Mouse (Mus musculus): ENCODE measurements around the gene Slc2a4. TPM values are rescaled to one million over a fixed set of nuclear protein-coding genes. Genes with fewer than 3 reads are reported as not detected.

Gene Slc2a4
- polyA plus RNA-seq, 1 experiment, result 78.6 TPM

DNA sequence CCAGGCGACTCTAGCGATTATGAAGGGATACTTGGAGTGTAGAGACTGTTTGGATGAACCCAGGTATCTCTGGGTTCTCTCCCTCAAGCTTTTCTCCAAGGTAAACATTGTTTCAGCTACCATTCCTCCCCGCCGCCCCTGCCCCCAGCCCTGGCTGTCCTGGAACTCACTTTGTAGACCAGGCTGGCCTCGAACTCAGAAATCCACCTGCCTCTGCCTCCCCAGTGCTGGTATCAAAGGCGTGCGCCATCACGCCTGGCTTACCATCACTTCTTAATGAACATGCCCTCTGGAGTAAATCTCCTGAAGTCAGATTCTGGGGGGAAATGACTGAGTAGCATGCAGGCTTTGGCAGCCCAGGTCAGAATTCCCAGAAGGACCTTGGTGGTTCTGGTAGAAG is 34.2 kb upstream of the Slc2a4 start, which contains the start of gene Elp5:
Gene Elp5, minus strand, starts transcription at position 293 of the 400 bp plus-strand sequence.
- WGBS, result 41% methylated on average over 8 of the region's 8 CpGs
- H3K27me3 ChIP-seq (replicated peaks; ENCODE audit: control insufficient read depth, insufficient read depth, low read length), result no peaks in the 10 kb centered on the region
- H3K36me3 ChIP-seq (ENCODE audit: control insufficient read depth, insufficient read depth, low read length), result peaks cover 3% of the 10 kb centered on the region
- peaks cover 9% of the 10 kb centered on the region; the same call in 1 of the 2 replicates for H3K4me1 ChIP-seq (ENCODE audit: control insufficient read depth, insufficient read depth, low read length)
- peak within 1 kb of the TSS; percentile 80 for H3K4me3 ChIP-seq (ENCODE audit: insufficient read depth, low read depth, low read length)
- DNase-seq, result no peak
- H3K27ac ChIP-seq (ENCODE audit: insufficient read depth, low read depth, low read length), result 0 out of 2 replicates have a peak within 1 kb of the TSS, but pooled peaks have one; percentile 7
- TF ChIP-seq CTCF (conservative IDR thresholded peaks at IDR 0.05; ENCODE audit: insufficient read depth, insufficient read length, low read depth, low read length) (no peak), POLR2A (IDR thresholded peaks at IDR 0.05; ENCODE audit: low read depth, low read length) (no peak)

DNA sequence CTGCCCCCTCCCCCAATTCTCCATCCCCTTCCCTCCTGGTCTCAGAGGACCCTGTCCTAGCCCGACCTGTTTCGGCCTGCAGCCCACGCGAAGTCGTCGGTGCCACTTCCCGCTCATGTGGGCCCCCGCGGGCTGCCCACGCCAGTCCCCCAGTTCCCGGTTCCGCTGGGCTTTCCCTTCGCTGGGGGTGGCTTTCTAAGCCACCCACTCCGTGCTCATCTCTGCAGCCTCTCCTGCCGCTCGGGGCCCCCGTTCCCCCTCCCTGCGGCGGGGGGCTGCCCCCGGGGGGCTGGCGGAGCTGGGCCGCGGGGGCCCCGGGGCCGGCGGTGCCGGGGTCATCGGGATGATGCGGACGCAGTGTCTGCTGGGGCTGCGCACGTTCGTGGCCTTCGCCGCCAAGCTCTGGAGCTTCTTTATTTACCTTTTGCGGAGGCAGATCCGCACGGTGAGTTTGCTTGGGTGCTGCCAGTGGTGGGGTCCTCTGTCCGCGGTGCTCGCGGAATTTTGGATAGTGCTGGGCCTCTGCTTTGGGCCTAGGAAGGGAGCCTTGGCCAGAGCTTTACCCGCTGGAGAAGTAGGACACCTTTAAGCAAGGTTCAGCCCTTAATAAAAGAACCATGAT is 33.3 kb upstream of the Slc2a4 start, which contains the start of gene Ctdnep1:
Gene Ctdnep1, plus strand, starts transcription at position 16 of the 622 bp plus-strand sequence.
- peaks cover 9% of the 10 kb centered on the region; the same call in 1 of the 2 replicates for H3K4me1 ChIP-seq (ENCODE audit: control insufficient read depth, insufficient read depth, low read length)

DNA sequence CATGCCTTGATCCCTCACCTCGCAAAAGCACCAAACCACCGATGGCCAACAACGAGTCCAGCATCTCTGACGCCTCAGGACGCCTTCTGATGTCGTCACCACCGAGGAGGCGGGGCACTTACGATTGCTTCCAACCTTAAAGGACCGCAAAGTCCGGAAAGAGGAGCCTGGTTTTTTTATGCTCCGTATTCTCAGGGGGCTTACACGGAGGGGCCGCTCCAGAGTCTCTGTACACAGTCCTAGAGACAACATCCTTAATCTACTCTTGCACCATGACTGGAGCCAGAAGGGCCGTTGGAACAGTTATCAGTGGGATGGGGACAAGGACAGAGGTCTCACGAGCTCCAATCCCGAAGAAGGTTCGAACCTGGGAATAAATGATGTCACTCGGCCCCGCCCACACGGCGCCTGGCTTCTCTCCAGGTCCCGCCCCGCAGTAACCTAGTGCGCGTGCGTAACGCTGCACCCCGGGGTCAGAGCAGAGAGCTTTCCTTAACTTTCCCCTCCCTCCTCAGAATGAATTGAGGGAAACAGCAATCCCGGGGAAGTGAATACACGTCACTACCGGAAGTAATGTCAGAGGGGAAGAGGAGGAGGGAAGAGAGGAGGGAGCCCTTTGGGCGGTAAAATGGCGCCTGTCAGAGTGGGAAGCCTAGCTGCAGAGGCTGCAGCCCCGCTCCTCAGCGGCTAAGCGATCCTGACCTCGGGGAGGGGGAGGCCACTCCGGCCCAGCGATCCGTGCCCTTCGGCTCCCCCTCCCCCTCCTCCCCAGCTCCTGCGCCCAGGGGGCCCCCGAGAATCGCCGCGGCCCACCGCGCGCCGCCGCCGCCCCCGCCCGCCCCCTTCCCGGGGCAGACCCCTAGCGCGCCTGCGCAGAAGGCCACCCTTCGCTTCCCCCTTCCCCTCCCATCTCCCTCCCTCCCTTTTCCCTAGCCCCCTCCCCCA is 32.5 kb upstream of the Slc2a4 start:
- DNase-seq, result peak; percentile 99
- peaks cover 9% of the 10 kb centered on the region; the same call in 1 of the 2 replicates for H3K4me1 ChIP-seq (ENCODE audit: control insufficient read depth, insufficient read depth, low read length)
- H3K4me3 ChIP-seq (ENCODE audit: insufficient read depth, low read depth, low read length), result peak overlapping the region; percentile 80
- H3K36me3 ChIP-seq (ENCODE audit: control insufficient read depth, insufficient read depth, low read length), result peaks cover 2% of the 10 kb centered on the region; the same call in 1 of the 2 replicates
- no peaks in the 10 kb centered on the region for H3K27me3 ChIP-seq (replicated peaks; ENCODE audit: control insufficient read depth, insufficient read depth, low read length)
- under 1% methylated on average over 34 of the region's 60 CpGs for WGBS
- TF ChIP-seq POLR2A (IDR thresholded peaks at IDR 0.05; ENCODE audit: low read depth, low read length), result peak; percentile 85
- TF ChIP-seq CTCF (conservative IDR thresholded peaks at IDR 0.05; ENCODE audit: insufficient read depth, insufficient read length, low read depth, low read length), result no peak
- H3K27ac ChIP-seq (ENCODE audit: insufficient read depth, low read depth, low read length), result peak overlapping the region; percentile 89

More for the DNA sequence above, 33.3 kb upstream of the Slc2a4 start, which contains the start of gene Ctdnep1:
- Histone ChIP-seq H3K27ac (ENCODE audit: insufficient read depth, low read depth, low read length) (peak within 1 kb of the TSS; percentile 89), H3K27me3 (replicated peaks; ENCODE audit: control insufficient read depth, insufficient read depth, low read length) (no peaks in the 10 kb centered on the region), H3K36me3 (ENCODE audit: control insufficient read depth, insufficient read depth, low read length) (peaks cover 2% of the 10 kb centered on the region), H3K4me3 (ENCODE audit: insufficient read depth, low read depth, low read length) (peak within 1 kb of the TSS; percentile 80)
- WGBS, result under 1% methylated on average over 42 of the region's 43 CpGs
- no peak for TF ChIP-seq POLR2A (IDR thresholded peaks at IDR 0.05; ENCODE audit: low read depth, low read length)
- no peak for TF ChIP-seq CTCF (conservative IDR thresholded peaks at IDR 0.05; ENCODE audit: insufficient read depth, insufficient read length, low read depth, low read length)
- no peak for DNase-seq

DNA sequence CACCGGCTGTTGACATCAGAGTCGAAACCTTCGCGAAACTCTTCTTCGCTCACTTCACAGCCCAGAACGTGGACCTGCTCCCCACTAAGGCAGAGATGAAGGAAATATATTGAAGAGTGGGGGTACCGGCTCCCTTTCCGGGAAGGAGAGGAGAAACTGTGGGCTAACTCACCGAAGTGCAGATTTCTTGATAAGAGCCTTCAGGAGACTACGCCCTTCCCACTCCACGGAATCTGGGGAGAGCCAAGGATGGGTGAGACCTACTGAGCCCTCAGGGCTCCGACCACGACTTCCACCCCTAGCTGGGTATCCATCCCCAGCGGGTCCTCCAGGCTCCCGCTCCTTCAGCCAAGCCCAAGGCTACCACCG is 31.8 kb upstream of the Slc2a4 start:
- H3K27ac ChIP-seq (ENCODE audit: insufficient read depth, low read depth, low read length), result peak overlapping the region; percentile 89; the same call in 1 of the 2 replicates
- H3K4me1 ChIP-seq (ENCODE audit: control insufficient read depth, insufficient read depth, low read length), result peaks cover 9% of the 10 kb centered on the region; the same call in 1 of the 2 replicates
- DNase-seq, result no peak
- H3K27me3 ChIP-seq (replicated peaks; ENCODE audit: control insufficient read depth, insufficient read depth, low read length), result no peaks in the 10 kb centered on the region
- peak overlapping the region; percentile 80 for H3K4me3 ChIP-seq (ENCODE audit: insufficient read depth, low read depth, low read length)
- WGBS, result 3% methylated on average over 16 of the region's 16 CpGs
- TF ChIP-seq CTCF (conservative IDR thresholded peaks at IDR 0.05; ENCODE audit: insufficient read depth, insufficient read length, low read depth, low read length), result no peak
- no peak for TF ChIP-seq POLR2A (IDR thresholded peaks at IDR 0.05; ENCODE audit: low read depth, low read length)
- H3K36me3 ChIP-seq (ENCODE audit: control insufficient read depth, insufficient read depth, low read length), result peaks cover 2% of the 10 kb centered on the region; the same call in 1 of the 2 replicates

DNA sequence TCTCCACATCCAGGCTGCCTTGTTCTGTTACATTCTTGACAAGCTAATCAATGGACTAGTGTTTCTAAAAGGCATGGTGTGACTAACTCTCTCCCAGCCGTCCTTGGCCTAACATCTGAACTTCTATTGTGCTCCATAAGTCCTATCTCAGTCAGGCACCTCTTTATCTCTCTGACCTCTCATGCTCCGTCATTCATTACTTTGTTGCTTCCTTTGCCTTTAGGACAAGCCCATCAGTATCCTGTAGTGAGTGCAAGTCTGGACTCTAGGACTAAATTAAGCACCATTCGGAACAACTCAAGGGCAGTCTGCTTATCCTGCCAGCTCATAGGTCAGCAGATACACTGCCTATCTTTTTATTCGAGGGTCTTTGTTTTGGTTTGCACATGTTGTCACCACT is 28.3 kb upstream of the Slc2a4 start:
- no peak overlapping the region for H3K27ac ChIP-seq (ENCODE audit: insufficient read depth, low read depth, low read length)
- no peaks in the 10 kb centered on the region for H3K4me1 ChIP-seq (ENCODE audit: control insufficient read depth, insufficient read depth, low read length)
- H3K36me3 ChIP-seq (ENCODE audit: control insufficient read depth, insufficient read depth, low read length), result no peaks in the 10 kb centered on the region; the same call in none of the 2 replicates
- no peaks in the 10 kb centered on the region for H3K27me3 ChIP-seq (replicated peaks; ENCODE audit: control insufficient read depth, insufficient read depth, low read length)
- no peak for DNase-seq
- no peak overlapping the region for H3K4me3 ChIP-seq (ENCODE audit: insufficient read depth, low read depth, low read length)
- WGBS, result 87% methylated on average over 4 of the region's 4 CpGs
- TF ChIP-seq POLR2A (IDR thresholded peaks at IDR 0.05; ENCODE audit: low read depth, low read length) (no peak), CTCF (conservative IDR thresholded peaks at IDR 0.05; ENCODE audit: insufficient read depth, insufficient read length, low read depth, low read length) (no peak)

DNA sequence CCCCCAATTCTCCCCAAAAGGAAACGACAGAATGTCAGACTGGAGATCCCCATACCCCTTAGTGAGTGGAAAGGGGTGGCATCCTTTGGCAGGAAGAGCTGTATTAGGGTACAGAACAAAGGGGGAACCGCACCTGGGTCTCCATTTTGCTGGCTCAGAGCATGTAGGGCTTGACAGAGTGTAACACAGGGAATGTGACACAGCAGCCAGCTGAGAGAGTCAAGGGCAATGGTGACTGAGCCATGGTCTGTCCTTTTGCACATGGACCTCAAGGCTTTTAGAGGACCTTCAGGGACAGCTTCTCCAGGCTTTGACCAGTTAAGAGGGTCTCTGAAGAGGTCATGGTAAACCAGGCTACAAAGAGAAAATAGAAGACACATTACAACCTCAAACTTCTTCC is 26.9 kb upstream of the Slc2a4 start:
- Histone ChIP-seq H3K36me3 (ENCODE audit: control insufficient read depth, insufficient read depth, low read length) (no peaks in the 10 kb centered on the region; the same call in none of the 2 replicates), H3K27me3 (replicated peaks; ENCODE audit: control insufficient read depth, insufficient read depth, low read length) (no peaks in the 10 kb centered on the region), H3K4me1 (ENCODE audit: control insufficient read depth, insufficient read depth, low read length) (no peaks in the 10 kb centered on the region; the same call in 1 of the 2 replicates), H3K4me3 (ENCODE audit: insufficient read depth, low read depth, low read length) (no peak overlapping the region), H3K27ac (ENCODE audit: insufficient read depth, low read depth, low read length) (no peak overlapping the region)
- WGBS, result 92% methylated on average over 2 of the region's 2 CpGs
- no peak for DNase-seq
- TF ChIP-seq POLR2A (IDR thresholded peaks at IDR 0.05; ENCODE audit: low read depth, low read length), result no peak
- TF ChIP-seq CTCF (conservative IDR thresholded peaks at IDR 0.05; ENCODE audit: insufficient read depth, insufficient read length, low read depth, low read length), result no peak
